8 mouse cellular contexts compared by ENCODE assay signal in genomic region chr9:31279306-31279705, GRCm38 (mm10). TPM values are rescaled to one million over a fixed set of nuclear protein-coding genes. Genes with fewer than 3 reads are reported as not detected.
A peak's percentile ranks its signal among the peaks of the same experiment; 100 is the strongest.
DNase-seq lines count a peak whose midpoint lies in the region; ATAC-seq and TF ChIP-seq lines count a peak whose summit lies in the region.

No protein-coding gene starts in this region.

- peak overlapping the region; percentile 97 for H3K9ac ChIP-seq in lung, embryonic 16.5 days (ENCODE audit: low read length)
- peak overlapping the region; percentile 89 for H3K9ac ChIP-seq in kidney, postnatal 0 days (ENCODE audit: low read depth, low read length)
- peak overlapping the region; percentile 96 for H3K9ac ChIP-seq in neural tube, embryonic 15.5 days (replicated peaks)

- no peaks in the 10 kb centered on the region for H3K27me3 ChIP-seq in lung, embryonic 16.5 days (ENCODE audit: control insufficient read depth, insufficient read depth, low read depth, low read length)
- no peaks in the 10 kb centered on the region for H3K27me3 ChIP-seq in kidney, postnatal 0 days (ENCODE audit: insufficient read depth, low read length)
- H3K27me3 ChIP-seq in neural tube, embryonic 15.5 days (replicated peaks) = no peaks in the 10 kb centered on the region

- peak overlapping the region; percentile 71 for H3K4me2 ChIP-seq in lung, embryonic 16.5 days (ENCODE audit: low read depth, low read length)
- H3K4me2 ChIP-seq in kidney, postnatal 0 days (ENCODE audit: low read length) = peak overlapping the region; percentile 70
- peak overlapping the region; percentile 79 for H3K4me2 ChIP-seq in neural tube, embryonic 15.5 days

- ATAC-seq in lung, embryonic 16.5 days (ENCODE audit: low read depth) = no peak
- no peak for ATAC-seq in kidney, postnatal 0 days (replicated peaks; ENCODE audit: low FRiP score, low read depth)
- ATAC-seq in neural tube, embryonic 15.5 days (ENCODE audit: low FRiP score) = no peak

- H3K9me3 ChIP-seq in lung, embryonic 16.5 days (ENCODE audit: control insufficient read depth, low read length) = no peaks in the 10 kb centered on the region
- no peaks in the 10 kb centered on the region for H3K9me3 ChIP-seq in kidney, postnatal 0 days (replicated peaks; ENCODE audit: low read length)
- no peaks in the 10 kb centered on the region for H3K9me3 ChIP-seq in neural tube, embryonic 15.5 days (replicated peaks)

- peak overlapping the region; percentile 98 for H3K27ac ChIP-seq in lung, embryonic 16.5 days (ENCODE audit: low read length)
- H3K27ac ChIP-seq in kidney, postnatal 0 days = peak overlapping the region; percentile 97
- H3K27ac ChIP-seq in neural tube, embryonic 15.5 days (replicated peaks) = peak overlapping the region; percentile 100

- no peak for TF ChIP-seq CTCF in kidney, postnatal 0 days (IDR thresholded peaks at IDR 0.05; ENCODE audit: low read depth)

- H3K4me3 ChIP-seq in lung, embryonic 16.5 days (ENCODE audit: low read length) = peak overlapping the region; percentile 76
- H3K4me3 ChIP-seq in kidney, postnatal 0 days (replicated peaks; ENCODE audit: low read depth, low read length) = peak overlapping the region; percentile 75
- H3K4me3 ChIP-seq in neural tube, embryonic 15.5 days (replicated peaks) = peak overlapping the region; percentile 83

- peaks cover 15% of the 10 kb centered on the region; the same call in 1 of the 2 replicates for H3K4me1 ChIP-seq in lung, embryonic 16.5 days (replicated peaks; ENCODE audit: control insufficient read depth, insufficient read depth, low read length)
- H3K4me1 ChIP-seq in kidney, postnatal 0 days (replicated peaks; ENCODE audit: insufficient read depth, low read length) = peaks cover 16% of the 10 kb centered on the region
- H3K4me1 ChIP-seq in neural tube, embryonic 15.5 days = peaks cover 25% of the 10 kb centered on the region

- WGBS in lung, embryonic 16.5 days = 51% methylated on average over 2 of the region's 2 CpGs
- 45% methylated on average over 2 of the region's 2 CpGs for WGBS in kidney, postnatal 0 days
- WGBS in neural tube, embryonic 15.5 days = 62% methylated on average over 2 of the region's 2 CpGs

- H3K36me3 ChIP-seq in lung, embryonic 16.5 days (ENCODE audit: control insufficient read depth, insufficient read depth, low read length) = no peaks in the 10 kb centered on the region
- no peaks in the 10 kb centered on the region for H3K36me3 ChIP-seq in kidney, postnatal 0 days (ENCODE audit: insufficient read depth, low read length)
- no peaks in the 10 kb centered on the region for H3K36me3 ChIP-seq in neural tube, embryonic 15.5 days

- peak; percentile 46 to 81 for DNase-seq in adrenal gland, adult (ENCODE audit: inconsistent age in 2 of 2, low spot score in 1 of 2)
- DNase-seq in adrenal gland, postnatal 4 days (ENCODE audit: low spot score in 2 of 2) = no peak
- DNase-seq in lung, adult 18-20 months = no peak
- DNase-seq in kidney, postnatal 0 days (ENCODE audit: low spot score) = no peak
- DNase-seq in right cerebral cortex, adult 18-20 months = no peak
- DNase-seq in retina, postnatal 1 day = no peak

RNA-seq across cellular contexts. Expression of gene Prdm10, which starts 1.0 kb away (rescaled TPM):
- total RNA-seq in adrenal gland, postnatal 4 days (2021) = 1 to 10 TPM; 9.0 to 9.3 TPM
- 4.6 and 4.8 TPM in 2 replicates for polyA plus RNA-seq in lung, embryonic 16.5 days (2015; fragmentation: Nextera tagmentation; extraction: Ambion mirVana)
- 1.9 TPM in 2 replicates for polyA plus RNA-seq in kidney, postnatal 0 days (2015; fragmentation: Nextera tagmentation; extraction: Ambion mirVana)
- 6.4 and 7.3 TPM in 2 replicates for polyA plus RNA-seq in neural tube, embryonic 15.5 days (2015; fragmentation: Nextera tagmentation; extraction: Ambion mirVana)

Comparison
In these comparisons a context has a peak if more than half of its experiments do, and no peak if none do; other contexts are left out.
1. DNase-seq: peak in adrenal gland, adult (2 of 2); none in adrenal gland, postnatal 4 days (0 of 2), lung, adult 18-20 months (0 of 2), kidney, postnatal 0 days (single experiment), right cerebral cortex, adult 18-20 months (single experiment) and retina, postnatal 1 day (single experiment).
2. Peak in every context shown above with its lines, with median percentiles within 50 percentile points of each other: H3K27ac ChIP-seq, H3K4me2 ChIP-seq, H3K4me3 ChIP-seq and H3K9ac ChIP-seq.